In genomic region chr13:37181169-37181787, GRCm38 (mm10) we compare ENCODE assay signal across 17 mouse cellular contexts.
DNase-seq lines count a peak whose midpoint lies in the region; ATAC-seq and TF ChIP-seq lines count a peak whose summit lies in the region.
"Had no signal": no experiment of that assay in that cellular context is flagged by ENCODE, and none has a peak within 500 bp of the region (broad histone marks: within the 10 kb centered on the region; RNA-seq: fewer than 3 reads in every experiment).

No protein-coding gene starts in this region.

- 56% methylated on average over 9 of the region's 9 CpGs for WGBS in lung, embryonic 14.5 days
- 78% methylated on average over 9 of the region's 9 CpGs for WGBS in hindbrain, embryonic 12.5 days

- H3K27ac ChIP-seq in lung, embryonic 14.5 days (ENCODE audit: low read depth) = no peak overlapping the region
- no peak overlapping the region for H3K27ac ChIP-seq in hindbrain, embryonic 12.5 days
- H3K27ac ChIP-seq: heart, embryonic 15.5 days; hindbrain, embryonic 15.5 days; layer of hippocampus, adult 2 months; limb, embryonic 12.5 days; neural tube, embryonic 13.5 days had no signal

- H3K4me2 ChIP-seq in lung, embryonic 14.5 days = no peak overlapping the region
- H3K4me2 ChIP-seq in hindbrain, embryonic 12.5 days (replicated peaks) = no peak overlapping the region
- H3K4me2 ChIP-seq: heart, embryonic 15.5 days; hindbrain, embryonic 15.5 days; limb, embryonic 12.5 days; neural tube, embryonic 13.5 days had no signal

- no peak for ATAC-seq in lung, embryonic 14.5 days (ENCODE audit: insufficient read depth)
- ATAC-seq in hindbrain, embryonic 12.5 days (ENCODE audit: low FRiP score) = no peak
- ATAC-seq: midbrain, embryonic 16.5 days had no signal

- no peaks in the 10 kb centered on the region for H3K4me1 ChIP-seq in lung, embryonic 14.5 days (ENCODE audit: insufficient read depth)
- H3K4me1 ChIP-seq in hindbrain, embryonic 12.5 days = no peaks in the 10 kb centered on the region
- H3K4me1 ChIP-seq: heart, embryonic 15.5 days; hindbrain, embryonic 15.5 days; limb, embryonic 12.5 days; neural tube, embryonic 13.5 days had no signal

- no peak overlapping the region for H3K4me3 ChIP-seq in lung, embryonic 14.5 days (ENCODE audit: low read depth, low read length)
- no peak overlapping the region for H3K4me3 ChIP-seq in hindbrain, embryonic 12.5 days
- H3K4me3 ChIP-seq: heart, embryonic 15.5 days; hindbrain, embryonic 15.5 days; layer of hippocampus, adult 2 months; limb, embryonic 12.5 days; neural tube, embryonic 13.5 days had no signal

- H3K9ac ChIP-seq in lung, embryonic 14.5 days = no peak overlapping the region
- H3K9ac ChIP-seq in hindbrain, embryonic 12.5 days = no peak overlapping the region
- H3K9ac ChIP-seq: heart, embryonic 15.5 days; hindbrain, embryonic 15.5 days; limb, embryonic 12.5 days; neural tube, embryonic 13.5 days had no signal

- H3K9me3 ChIP-seq in lung, embryonic 14.5 days (ENCODE audit: low read depth, low read length) = no peaks in the 10 kb centered on the region
- H3K9me3 ChIP-seq in hindbrain, embryonic 12.5 days (replicated peaks) = no peaks in the 10 kb centered on the region
- H3K9me3 ChIP-seq: heart, embryonic 15.5 days; hindbrain, embryonic 15.5 days; limb, embryonic 12.5 days; neural tube, embryonic 13.5 days had no signal

- intact Hi-C loops in left cerebral cortex, postnatal 36 days (cut with DNase I) = no loop called here

- no peaks in the 10 kb centered on the region for H3K27me3 ChIP-seq in lung, embryonic 14.5 days (ENCODE audit: insufficient read depth, low read length)
- no peaks in the 10 kb centered on the region for H3K27me3 ChIP-seq in hindbrain, embryonic 12.5 days
- H3K27me3 ChIP-seq: heart, embryonic 15.5 days; hindbrain, embryonic 15.5 days; limb, embryonic 12.5 days; neural tube, embryonic 13.5 days had no signal

- DNase-seq in adrenal gland, adult (ENCODE audit: inconsistent age in 2 of 2, low spot score in 1 of 2) = peak; percentile 28 to 30
- no peak for DNase-seq in adrenal gland, postnatal 25 days
- peak; percentile 4 for DNase-seq in lung, embryonic 14.5 days
- DNase-seq in lung, postnatal 36 days = no peak
- DNase-seq in left cerebral cortex, postnatal 36 days (ENCODE audit: low spot score in 2 of 2) = peak; percentile 26 to 38
- DNase-seq in testis, postnatal 14 days (ENCODE audit: low spot score) = peak; percentile 35
- DNase-seq in ovary, adult 18-20 months (ENCODE audit: low spot score) = no peak
- DNase-seq: kidney, adult 8-10 months; retina, postnatal 1 day; thymus, postnatal 25 days had no signal

- TF ChIP-seq CTCF in lung, embryonic 14.5 days (IDR thresholded peaks at IDR 0.05; ENCODE audit: low read depth) = no peak

- no peaks in the 10 kb centered on the region for H3K36me3 ChIP-seq in lung, embryonic 14.5 days (ENCODE audit: insufficient read depth)
- H3K36me3 ChIP-seq in hindbrain, embryonic 12.5 days = no peaks in the 10 kb centered on the region
- H3K36me3 ChIP-seq: heart, embryonic 15.5 days; hindbrain, embryonic 15.5 days; limb, embryonic 12.5 days; neural tube, embryonic 13.5 days had no signal

Comparison
In these comparisons a context has a peak if more than half of its experiments do, and no peak if none do; other contexts are left out.
1. DNase-seq: peak in adrenal gland, adult (2 of 2), lung, embryonic 14.5 days (single experiment), left cerebral cortex, postnatal 36 days (2 of 2) and testis, postnatal 14 days (single experiment); none in adrenal gland, postnatal 25 days (single experiment), lung, postnatal 36 days (single experiment) and ovary, adult 18-20 months (single experiment).